Comparison of ENCODE assay signal across 28 mouse cellular contexts in the genomic region with DNA sequence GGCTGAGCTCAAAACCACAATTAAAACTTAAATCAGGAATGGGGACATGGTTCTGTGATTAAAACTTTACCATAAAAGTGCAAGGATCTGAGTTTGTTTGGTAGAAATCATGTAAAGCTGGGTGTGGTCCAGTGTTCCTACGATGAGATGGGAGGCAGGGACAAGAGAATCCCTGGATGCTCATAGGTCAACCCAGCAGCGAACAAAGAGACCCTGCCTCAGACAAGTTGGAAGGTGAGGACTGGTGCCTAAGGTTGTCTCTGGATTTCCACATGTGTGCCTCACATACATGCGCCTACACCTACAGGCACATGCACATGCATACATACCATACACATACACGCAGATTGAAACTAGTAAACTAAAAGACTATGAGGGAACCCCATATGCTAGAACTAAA.
"Had no signal": no experiment of that assay in that cellular context is flagged by ENCODE, and none has a peak within 500 bp of the region (broad histone marks: within the 10 kb centered on the region; RNA-seq: fewer than 3 reads in every experiment).

No protein-coding gene starts in this region.

- H3K27ac ChIP-seq: embryonic facial prominence, embryonic 10.5 days; embryonic facial prominence, embryonic 12.5 days; embryonic facial prominence, embryonic 13.5 days; embryonic facial prominence, embryonic 15.5 days; forebrain, embryonic 10.5 days; forebrain, embryonic 12.5 days; forebrain, embryonic 13.5 days; forebrain, embryonic 15.5 days; gastrocnemius, adult 2 months had no signal

- ATAC-seq: forebrain, embryonic 13.5 days; forebrain, embryonic 14.5 days; forebrain, embryonic 15.5 days; forebrain, embryonic 16.5 days; forebrain, postnatal 0 days had no signal

- H3K9me3 ChIP-seq: embryonic facial prominence, embryonic 10.5 days; embryonic facial prominence, embryonic 12.5 days; embryonic facial prominence, embryonic 13.5 days; embryonic facial prominence, embryonic 15.5 days; forebrain, embryonic 10.5 days; forebrain, embryonic 12.5 days; forebrain, embryonic 13.5 days; forebrain, embryonic 15.5 days had no signal

- DNase-seq: cerebellum, adult 18-20 months; cerebellum, adult 2 months; cerebellum, adult 8-10 months; cerebellum, adult 9-10 months; cerebellum, adult 9-11 months; cerebellum, postnatal 10 days; cerebellum, postnatal 14 days; cerebellum, postnatal 25 days; cerebellum, postnatal 36 days; embryo, embryonic 11 days; forebrain, postnatal 0 days; gastrocnemius, adult 2 months; gastrocnemius, postnatal 10 days; gastrocnemius, postnatal 14 days; gastrocnemius, postnatal 25 days; gastrocnemius, postnatal 36 days; heart, adult 18-20 months had no signal

- H3K4me3 ChIP-seq: embryonic facial prominence, embryonic 10.5 days; embryonic facial prominence, embryonic 12.5 days; embryonic facial prominence, embryonic 13.5 days; embryonic facial prominence, embryonic 15.5 days; erythroblast, embryonic 14.5 days; forebrain, embryonic 10.5 days; forebrain, embryonic 12.5 days; forebrain, embryonic 13.5 days; forebrain, embryonic 15.5 days; gastrocnemius, adult 2 months had no signal

- H3K36me3 ChIP-seq: embryonic facial prominence, embryonic 10.5 days; embryonic facial prominence, embryonic 12.5 days; embryonic facial prominence, embryonic 13.5 days; embryonic facial prominence, embryonic 15.5 days; forebrain, embryonic 10.5 days; forebrain, embryonic 12.5 days; forebrain, embryonic 15.5 days had no signal

- H3K4me1 ChIP-seq: embryonic facial prominence, embryonic 12.5 days; embryonic facial prominence, embryonic 13.5 days; embryonic facial prominence, embryonic 15.5 days; forebrain, embryonic 12.5 days; forebrain, embryonic 13.5 days; forebrain, embryonic 15.5 days had no signal

- H3K4me2 ChIP-seq: embryonic facial prominence, embryonic 12.5 days; embryonic facial prominence, embryonic 13.5 days; embryonic facial prominence, embryonic 15.5 days; forebrain, embryonic 12.5 days; forebrain, embryonic 13.5 days; forebrain, embryonic 15.5 days had no signal

- H3K27me3 ChIP-seq: embryonic facial prominence, embryonic 12.5 days; embryonic facial prominence, embryonic 13.5 days; embryonic facial prominence, embryonic 15.5 days; forebrain, embryonic 12.5 days; forebrain, embryonic 13.5 days; forebrain, embryonic 15.5 days had no signal

- H3K9ac ChIP-seq: embryonic facial prominence, embryonic 12.5 days; embryonic facial prominence, embryonic 13.5 days; embryonic facial prominence, embryonic 15.5 days; forebrain, embryonic 12.5 days; forebrain, embryonic 13.5 days; forebrain, embryonic 15.5 days; forebrain, postnatal 0 days had no signal
